Mouse (Mus musculus) liver, adult 2 months (tissue): ENCODE results near the gene Acsf2.

ENCODE experiments used
- CTCF ChIP-seq: fragments of 200-500 bp; IDR thresholded peaks from 2 replicates; pipeline ENCODE4 v1.5.1; 2011; ENCODE audit warnings: low read depth, low read length, control low read depth
- POLR2A ChIP-seq: fragments of 200-500 bp; IDR thresholded peaks from 2 replicates; pipeline ENCODE4 v1.6.1; 2011; ENCODE audit warnings: low read length, control low read depth; ENCODE audit not compliant: insufficient read depth; ENCODE audit errors: extremely low read depth

- TF ChIP-seq CTCF: no peak
- no peak for TF ChIP-seq POLR2A
Observed at GRCm38 (mm10) chr11:94602356-94602955, 785 bp upstream of the Acsf2 start.
